Mouse (Mus musculus) kidney, postnatal 4 days (tissue): Measurements from ENCODE around the gene Rpl10a.
A peak's percentile ranks its signal among the peaks of the same experiment; 100 is the strongest.

Source experiments
- DNase-seq, 2 experiments: peaks; one replicate each; pipeline ENCODE4 v3.0.0; 2021; ENCODE audit warnings: mixed read lengths in 2 of 2

The Rpl10a gene

DNA sequence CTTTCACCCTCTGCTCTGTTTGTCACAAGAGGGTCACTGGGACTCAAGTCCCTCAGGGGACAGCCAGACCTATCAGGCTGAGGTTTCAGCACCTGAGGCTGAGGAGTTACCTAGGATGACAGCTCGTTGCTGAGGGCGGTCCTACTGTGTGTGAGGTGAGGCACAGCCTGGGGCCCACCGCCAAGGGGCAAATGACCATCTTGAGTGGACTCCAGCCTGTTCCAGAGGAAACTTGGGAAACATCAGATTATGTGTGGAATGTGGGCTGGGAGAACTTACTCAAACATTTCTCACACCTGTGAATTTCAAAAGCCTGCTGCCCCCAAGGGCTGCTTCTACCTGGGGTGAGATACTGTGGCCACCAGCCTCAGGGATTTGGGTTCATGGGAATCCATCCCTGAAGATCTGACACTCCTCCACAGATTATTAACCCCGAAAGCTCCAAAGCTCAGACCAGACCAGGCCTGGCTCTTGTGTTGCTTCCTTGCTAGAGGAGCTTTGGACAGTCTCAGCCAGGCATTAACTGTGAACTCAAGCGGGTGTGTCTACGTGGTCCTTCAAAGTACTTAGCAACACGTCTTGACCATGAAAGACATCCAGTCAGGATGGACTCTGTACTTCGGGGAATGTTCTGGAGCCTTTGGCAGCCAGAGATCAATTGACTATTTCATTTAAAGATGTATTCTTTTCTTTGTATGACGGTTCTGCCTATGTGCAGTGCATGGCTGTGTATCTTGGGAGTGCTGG lies 32.4 kb downstream of the Rpl10a start:
- peak in 1 of 2 experiments; percentile 4 for DNase-seq

DNA sequence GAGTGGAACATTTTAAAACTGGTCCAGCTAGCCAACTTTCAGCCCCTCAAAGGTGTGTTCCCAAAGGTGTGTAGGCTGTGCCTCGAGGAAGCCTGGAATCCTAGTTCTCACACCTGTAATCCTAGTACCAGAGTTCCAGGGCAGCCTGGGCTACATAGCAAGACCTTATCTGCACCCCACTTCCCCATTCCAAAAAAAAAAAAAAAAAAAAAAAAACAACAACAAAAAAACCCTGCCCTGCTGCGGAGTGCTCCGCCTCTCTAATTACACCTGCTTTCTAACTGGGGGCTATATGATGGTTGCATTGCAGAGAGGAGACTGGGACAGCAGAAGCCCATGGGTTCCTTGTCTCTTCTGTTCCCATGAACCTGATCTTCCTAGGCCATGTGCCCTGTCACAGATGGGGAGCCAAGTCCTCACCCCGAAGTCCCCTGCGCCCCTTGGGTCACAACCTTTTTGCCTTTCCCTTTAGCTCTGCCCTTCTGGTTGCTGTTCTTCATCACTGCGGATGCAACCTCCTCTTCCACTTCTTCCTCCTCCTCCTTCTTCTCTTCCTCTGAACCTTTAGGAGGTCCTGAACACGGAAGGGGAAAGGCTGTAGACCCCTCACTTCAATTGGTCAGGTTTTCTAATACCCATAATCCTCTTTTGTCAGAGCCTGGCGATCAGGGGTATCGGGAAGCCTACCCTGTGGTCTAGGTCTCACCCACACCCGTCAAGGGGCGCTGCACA lies 33.8 kb downstream of the Rpl10a start:
- peak in 1 of 2 experiments; percentile 2 for DNase-seq

DNA sequence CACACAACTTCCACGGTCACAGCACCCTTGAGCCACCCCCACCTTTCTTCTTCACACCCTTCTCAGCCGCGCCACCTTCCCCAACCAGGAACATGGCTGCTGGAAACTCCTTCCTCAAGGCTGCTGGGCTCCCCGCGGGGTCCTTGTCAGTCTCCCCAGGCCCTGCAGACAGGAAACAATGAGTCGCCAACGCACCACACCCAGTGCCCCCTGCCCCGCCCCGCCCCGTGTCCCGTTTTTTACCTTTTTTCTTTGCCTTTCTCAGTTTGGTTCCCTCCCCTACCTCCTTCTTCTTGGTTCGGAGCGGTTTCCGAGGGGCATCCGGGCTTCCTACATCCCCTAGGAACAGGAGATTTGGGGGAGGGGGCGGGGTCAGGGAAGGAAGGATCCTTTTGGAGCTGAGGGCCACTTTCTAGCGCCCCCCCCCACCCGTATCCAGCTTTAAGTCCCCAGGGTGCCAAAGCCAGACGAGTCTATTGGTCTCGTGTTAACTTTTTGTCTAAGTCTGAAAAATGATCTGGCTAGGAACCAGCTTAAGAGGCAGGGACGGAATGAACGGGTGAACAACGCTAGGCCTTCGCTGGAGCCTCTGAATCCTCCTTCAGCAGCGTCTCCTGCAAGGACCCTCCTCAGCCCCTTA lies 34.5 kb downstream of the Rpl10a start:
- peak in 1 of 2 experiments; percentile 56 for DNase-seq

DNA sequence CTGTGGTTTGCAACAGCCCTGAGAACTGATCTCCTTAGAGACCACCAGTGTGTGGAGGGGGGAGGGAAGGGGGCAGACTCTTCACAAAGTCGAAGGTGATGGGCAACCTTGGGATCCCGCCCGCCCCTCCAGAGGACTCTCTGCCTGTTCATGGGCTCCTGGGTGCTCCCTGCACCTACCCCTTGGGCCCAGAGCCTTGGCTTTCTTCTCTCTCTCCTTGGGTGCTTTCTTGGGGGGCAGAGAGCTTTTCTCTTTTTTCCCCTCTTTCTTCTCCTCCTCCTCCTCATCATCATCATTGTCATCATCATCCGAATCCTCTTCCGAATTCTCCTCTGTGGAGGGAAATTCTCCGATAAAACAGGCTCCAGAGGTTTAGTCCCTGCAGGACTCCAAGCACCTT lies 35.2 kb downstream of the Rpl10a start:
- no peak for DNase-seq

DNA sequence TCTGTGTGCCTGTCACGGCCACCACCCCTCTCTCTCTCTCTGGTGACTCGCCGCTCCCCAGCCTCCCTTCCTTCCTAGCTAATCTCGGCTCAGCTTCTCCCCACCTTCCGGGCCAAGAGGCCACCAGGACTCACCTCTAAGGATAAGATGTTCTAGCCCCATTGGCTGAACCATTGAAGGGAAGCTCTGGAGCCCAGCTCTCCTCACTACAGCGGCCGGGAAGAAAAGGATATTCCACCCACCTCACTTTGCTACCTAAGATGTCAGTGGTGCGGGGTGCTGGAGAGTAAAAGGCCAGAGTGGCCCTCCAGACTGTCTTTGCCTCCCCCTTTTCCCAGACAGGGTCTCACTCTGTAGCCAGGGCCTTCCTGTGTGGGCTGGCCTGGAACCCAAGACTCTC lies 36.9 kb downstream of the Rpl10a start, which contains the start of gene Tulp1:
TSS of gene Tulp1 (minus strand) at position 101 of the 400 bp plus-strand sequence.
- DNase-seq = no peak

DNA sequence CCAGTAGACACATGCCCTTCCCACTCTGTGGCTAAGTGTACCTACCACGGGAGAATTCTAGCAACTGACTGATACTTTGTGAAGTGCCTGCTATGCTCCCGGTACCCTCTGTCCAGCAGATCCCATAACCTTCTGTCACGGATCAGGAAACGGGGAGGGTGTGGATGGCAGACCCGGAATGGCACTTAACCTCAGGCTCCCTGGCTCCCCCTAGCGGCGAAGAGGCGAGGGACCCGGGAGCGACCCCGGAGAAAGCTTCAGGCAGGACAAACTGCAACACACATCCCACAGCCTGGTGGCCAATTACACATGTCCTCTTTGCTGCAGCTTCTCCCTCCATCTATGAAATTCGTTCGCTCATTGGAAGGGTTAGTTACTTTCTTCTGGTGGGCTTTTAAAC lies 40.2 kb downstream of the Rpl10a start:
- peak; percentile 90 to 91 for DNase-seq

DNA sequence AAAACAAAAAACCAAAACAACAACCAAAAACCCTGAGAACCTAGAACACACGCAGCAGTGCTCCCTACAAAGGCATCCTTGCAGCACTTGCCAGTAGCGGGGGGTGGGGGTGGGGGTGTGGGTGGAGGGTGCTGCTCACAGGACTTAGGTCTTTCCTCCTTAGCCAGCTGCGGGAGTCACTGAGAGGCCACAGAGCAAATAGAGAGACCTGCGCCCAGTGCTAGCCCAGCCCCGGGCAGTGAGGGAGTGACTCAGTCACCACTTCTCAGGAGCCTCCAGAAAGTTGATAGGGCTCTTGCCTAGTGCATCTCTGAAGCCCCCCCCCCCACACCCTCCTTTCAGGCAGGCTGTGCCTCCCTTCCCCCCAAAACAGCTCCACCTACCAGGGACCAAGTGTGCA lies 40.8 kb downstream of the Rpl10a start:
- DNase-seq = no peak

DNA sequence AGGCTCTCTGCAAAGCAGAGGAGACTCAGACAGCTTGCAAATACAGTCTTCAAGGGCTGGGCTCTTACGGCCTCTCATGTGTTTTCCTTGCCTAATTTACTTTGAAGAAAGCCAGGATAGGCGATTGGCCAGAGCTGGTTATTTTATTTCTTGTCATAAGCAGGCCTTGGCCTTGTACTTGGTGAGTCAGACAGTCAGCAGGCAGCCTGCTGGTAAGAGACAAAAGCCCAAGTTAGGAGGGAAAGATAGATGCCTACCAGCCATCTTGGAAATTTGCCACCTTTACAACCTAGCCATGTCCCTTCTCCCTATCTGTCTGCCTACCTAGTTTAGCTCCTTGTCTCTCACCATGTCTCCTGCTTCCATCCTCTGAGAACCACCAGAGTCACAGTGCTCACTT lies 43.0 kb downstream of the Rpl10a start:
- no peak for DNase-seq

DNA sequence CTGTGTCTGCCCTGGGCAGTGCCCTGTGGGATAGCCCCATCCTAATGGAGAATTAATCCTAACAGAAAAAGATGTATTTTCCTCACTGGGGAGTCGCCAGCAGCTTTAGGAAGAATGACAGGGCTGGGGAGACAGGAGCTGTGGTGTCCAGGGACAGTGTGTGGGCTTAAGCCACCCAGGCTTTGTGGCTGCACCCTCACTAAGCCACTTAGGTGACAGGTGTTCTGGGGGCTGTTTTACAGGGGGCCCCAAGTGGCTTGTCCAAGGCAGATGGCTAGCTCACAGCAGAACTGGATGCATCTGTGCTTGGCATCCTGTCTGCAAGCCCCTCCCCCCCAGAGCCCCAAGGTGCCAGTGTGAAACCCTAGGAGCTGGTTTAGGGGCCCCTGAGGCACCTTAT lies 43.7 kb downstream of the Rpl10a start:
- no peak for DNase-seq

DNA sequence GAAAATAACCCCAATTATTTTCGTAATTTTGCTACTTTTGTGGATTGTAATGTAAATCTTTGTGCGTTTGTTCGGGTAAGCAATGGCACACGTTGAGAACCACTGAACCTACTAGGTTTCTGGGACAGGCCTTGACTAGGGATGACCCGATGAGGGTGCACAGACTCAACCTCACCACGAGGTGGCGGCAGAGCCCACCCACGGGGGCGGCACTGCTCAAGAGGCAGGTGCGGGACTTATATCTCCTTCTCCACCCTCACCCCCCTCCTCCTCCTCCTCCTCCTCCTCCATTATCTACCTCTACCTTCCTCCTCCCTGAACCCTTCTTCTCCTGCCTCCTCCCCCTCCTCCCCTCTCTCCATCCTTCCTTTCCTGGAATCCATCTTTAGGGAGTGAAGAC lies 45.5 kb downstream of the Rpl10a start:
- peak; percentile 69 to 72 for DNase-seq

DNA sequence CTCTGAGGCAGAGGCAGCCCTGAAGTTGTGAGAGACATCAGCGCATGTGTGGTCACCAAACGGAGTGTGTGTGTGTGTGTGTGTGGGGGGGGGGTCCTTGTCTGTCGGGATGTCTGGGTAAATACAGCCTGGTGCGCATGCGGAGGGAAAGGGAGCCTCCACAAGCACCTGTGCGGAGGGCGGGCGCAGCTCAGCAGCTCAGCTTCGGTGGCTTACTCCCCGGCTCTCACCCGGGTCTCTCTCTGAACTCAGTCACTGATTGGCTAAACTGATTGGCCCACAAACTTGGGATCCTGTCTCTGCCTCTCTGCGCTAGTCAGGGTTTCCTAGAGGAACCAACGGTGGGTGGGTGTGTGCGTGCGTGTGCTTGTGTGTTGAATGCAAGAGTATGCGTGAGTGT lies 46.2 kb downstream of the Rpl10a start:
- DNase-seq = no peak

DNA sequence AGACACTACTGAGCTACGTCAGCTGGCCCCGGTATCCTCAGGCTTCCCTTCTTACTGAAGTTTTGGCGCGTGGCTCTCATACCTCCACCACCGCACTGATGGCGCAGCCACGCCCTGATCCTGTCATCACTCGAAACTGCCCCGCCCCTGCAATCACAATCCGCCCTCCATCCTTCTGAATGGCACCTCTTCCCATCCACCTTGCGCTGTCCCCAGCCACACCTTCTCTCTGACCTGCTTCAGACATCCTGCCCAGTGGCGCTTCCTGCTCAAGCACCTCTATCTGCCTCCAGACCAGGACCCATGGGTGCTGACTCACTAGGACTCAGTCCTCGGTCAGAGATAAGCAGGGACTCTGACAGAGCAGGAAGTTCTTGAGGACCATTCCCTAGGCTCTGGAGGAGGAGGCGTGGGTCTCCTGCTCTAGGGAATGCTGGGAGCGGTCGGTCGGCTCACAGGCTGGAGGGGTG lies 47.4 kb downstream of the Rpl10a start:
- DNase-seq = no peak

DNA sequence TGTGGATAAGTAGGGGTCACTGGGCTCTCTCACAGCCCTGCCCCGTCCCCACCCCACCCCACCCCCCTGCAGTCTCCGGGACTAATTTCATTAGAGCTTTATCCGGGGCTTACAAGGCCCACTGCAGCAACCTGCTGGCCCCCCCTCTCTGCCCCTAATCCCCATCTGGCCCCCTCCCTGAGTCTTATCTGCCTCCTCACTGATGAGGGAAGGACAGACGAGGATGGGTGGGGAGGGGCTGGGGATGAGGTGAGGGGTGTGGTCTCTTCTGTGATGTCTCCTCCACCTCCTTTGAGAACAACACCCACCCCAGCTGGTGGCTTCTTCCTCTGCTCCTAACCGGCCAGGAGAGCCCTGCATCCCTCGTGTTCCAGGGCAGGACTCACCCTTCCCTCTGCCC lies 52.0 kb downstream of the Rpl10a start:
- no peak for DNase-seq
